Mouse (Mus musculus): ENCODE measurements at regions not wholly inside any gene's neighbourhood (a gene's known extent, or its start where the extent isn't known, plus 50 kb on each side); places are given as distances from the start of the nearest gene placed in this dataset.

GRCm38 (mm10) chr14:76746282-76746681 is 189.6 kb upstream of the Serp2 start:
- no peak for TF ChIP-seq ZNF384 (IDR thresholded peaks at IDR 0.05; ENCODE audit: low read depth, low read length)
- TF ChIP-seq MAFK (IDR thresholded peaks at IDR 0.05; ENCODE audit: insufficient read depth, low read depth, low read length), result no peak
